Mouse (Mus musculus) small intestine, adult 2 months (tissue): ENCODE data around the gene Pink1.
A peak's percentile ranks its signal among the peaks of the same experiment; 100 is the strongest.

Experiments
- CTCF ChIP-seq: fragments of 200-500 bp; IDR thresholded peaks from 2 replicates; pipeline ENCODE4 v1.5.1; 2012; ENCODE audit warnings: low read depth, mild to moderate bottlenecking, control low read depth, inconsistent platforms, low read length, moderate library complexity, mixed read lengths; ENCODE audit not compliant: insufficient replicate concordance, insufficient read length; ENCODE audit errors: extremely low read depth
- POLR2A ChIP-seq: fragments of 200-500 bp; IDR thresholded peaks from 2 replicates; pipeline ENCODE4 v1.6.1; 2012; ENCODE audit warnings: low read depth, mild to moderate bottlenecking, control low read depth, inconsistent platforms, low read length, moderate library complexity

DNA sequence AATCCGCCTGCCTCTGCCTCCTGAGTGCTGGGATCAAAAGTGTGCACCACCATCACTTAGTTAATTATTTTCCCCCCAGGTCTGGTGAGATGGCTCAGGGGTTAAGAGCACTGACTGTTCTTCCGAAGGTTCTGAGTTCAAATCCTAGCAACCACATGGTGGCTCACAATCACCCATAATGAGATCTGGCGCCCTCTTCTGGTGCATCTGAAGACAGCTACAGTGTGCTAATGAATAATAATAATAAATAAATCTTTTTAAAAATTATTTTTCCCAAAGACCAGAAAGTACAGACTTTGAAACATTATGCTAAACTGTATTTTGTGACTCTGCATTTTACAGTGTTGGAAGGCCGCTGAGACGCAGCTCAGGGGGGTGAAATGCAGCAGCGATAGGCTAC lies 9.5 kb upstream of the Pink1 start:
- no peak for TF ChIP-seq POLR2A
- TF ChIP-seq CTCF: peak; percentile 12; the same call in 1 of the 2 replicates
